ENCODE assay signal across 34 mouse cellular contexts in the genomic region with DNA sequence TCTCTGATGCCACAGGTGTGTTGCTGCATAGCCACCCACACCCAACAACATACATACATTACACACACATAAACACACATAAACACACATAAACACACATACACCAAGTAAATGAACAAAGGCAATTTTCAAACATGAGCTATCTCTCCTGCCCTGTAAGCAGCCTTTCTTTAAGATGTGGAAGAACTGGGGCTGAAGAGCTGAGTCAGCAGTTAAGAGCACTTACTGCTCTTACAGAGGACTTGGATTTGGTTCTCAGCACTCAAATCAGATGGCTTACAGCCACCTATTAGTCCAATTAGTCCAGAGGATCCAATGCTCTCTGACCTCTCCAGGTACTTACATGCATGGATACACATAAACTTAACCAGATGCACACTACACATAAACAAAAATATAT.
"Had no signal": no experiment of that assay in that cellular context is flagged by ENCODE, and none has a peak within 500 bp of the region (broad histone marks: within the 10 kb centered on the region; RNA-seq: fewer than 3 reads in every experiment).

No protein-coding gene starts in this region.

- ATAC-seq: hindbrain, embryonic 16.5 days; inflammation-experienced regulatory T-cells, adult 6 months; intestine, embryonic 15.5 days; intestine, embryonic 16.5 days; intestine, postnatal 0 days had no signal

- H3K4me3 ChIP-seq: heart, embryonic 12.5 days; heart, embryonic 13.5 days; heart, embryonic 15.5 days; hindbrain, embryonic 10.5 days; hindbrain, embryonic 12.5 days; hindbrain, embryonic 13.5 days; hindbrain, embryonic 15.5 days; intestine, embryonic 15.5 days; kidney, embryonic 15.5 days; layer of hippocampus, adult 2 months; left cerebral cortex, adult 2 months had no signal

- H3K4me1 ChIP-seq: heart, embryonic 15.5 days; hindbrain, embryonic 10.5 days; hindbrain, embryonic 12.5 days; hindbrain, embryonic 13.5 days; hindbrain, embryonic 15.5 days; intestine, embryonic 15.5 days; kidney, embryonic 15.5 days had no signal

- H3K27me3 ChIP-seq: heart, embryonic 12.5 days; heart, embryonic 13.5 days; heart, embryonic 15.5 days; hindbrain, embryonic 12.5 days; hindbrain, embryonic 13.5 days; hindbrain, embryonic 15.5 days; intestine, embryonic 15.5 days; kidney, embryonic 15.5 days had no signal

- H3K4me2 ChIP-seq: heart, embryonic 11.5 days; heart, embryonic 12.5 days; heart, embryonic 13.5 days; heart, embryonic 15.5 days; hindbrain, embryonic 12.5 days; hindbrain, embryonic 13.5 days; hindbrain, embryonic 14.5 days; hindbrain, embryonic 15.5 days; intestine, embryonic 15.5 days; kidney, embryonic 15.5 days had no signal

- H3K27ac ChIP-seq: heart, embryonic 13.5 days; heart, embryonic 15.5 days; hindbrain, embryonic 10.5 days; hindbrain, embryonic 12.5 days; hindbrain, embryonic 13.5 days; hindbrain, embryonic 14.5 days; hindbrain, embryonic 15.5 days; intestine, embryonic 15.5 days; kidney, embryonic 15.5 days; kidney, postnatal 0 days; layer of hippocampus, adult 2 months; left cerebral cortex, adult 2 months had no signal

- H3K9ac ChIP-seq: heart, embryonic 12.5 days; heart, embryonic 13.5 days; heart, embryonic 15.5 days; hindbrain, embryonic 12.5 days; hindbrain, embryonic 13.5 days; hindbrain, embryonic 14.5 days; hindbrain, embryonic 15.5 days; intestine, embryonic 15.5 days; kidney, embryonic 15.5 days had no signal

- DNase-seq: heart, postnatal 10 days; heart, postnatal 14 days; heart, postnatal 36 days; heart, postnatal 4 days; kidney, adult 11 months; kidney, adult 18-20 months; kidney, adult 2 months; kidney, adult 8-10 months; kidney, adult 9 months; kidney, postnatal 10 days; kidney, postnatal 14 days; kidney, postnatal 25 days; kidney, postnatal 36 days; kidney, postnatal 4 days; layer of hippocampus, adult 9-11 months; layer of hippocampus, postnatal 36 days had no signal

- H3K9me3 ChIP-seq: heart, embryonic 12.5 days; heart, embryonic 13.5 days; heart, embryonic 15.5 days; hindbrain, embryonic 10.5 days; hindbrain, embryonic 12.5 days; hindbrain, embryonic 13.5 days; hindbrain, embryonic 15.5 days; intestine, embryonic 15.5 days; kidney, embryonic 15.5 days had no signal
